Mouse (Mus musculus) liver, embryonic 14.5 days (tissue): ENCODE measurements around the gene Tbcb. TPM values are rescaled to one million over a fixed set of nuclear protein-coding genes. Genes with fewer than 3 reads are reported as not detected.

ENCODE experiments used
- ATAC-seq: fragments of 200-750 bp; cut with Nextera tagmentation; 2 replicates; pipeline ENCODE4 v1.8.0; 2017; ENCODE audit warnings: moderate number of reproducible peaks, mild to moderate bottlenecking, moderate library complexity; ENCODE audit not compliant: insufficient read depth
- DNase-seq, 3 experiments: peaks; one replicate each; pipeline ENCODE4 v3.0.0-alpha.2; 2012 to 2013; ENCODE audit warnings: low read depth in 3 of 3, low spot score in 3 of 3
- H3K27ac ChIP-seq: fragments of 300-500 bp; sonication (generic); 2 replicates; pipeline ENCODE4 v1.5.1; 2014; ENCODE audit warnings: moderate library complexity, mild to moderate bottlenecking, control low read depth, inconsistent platforms
- H3K27me3 ChIP-seq: fragments of 300-500 bp; sonication (generic); 2 replicates; pipeline ENCODE4 v1.6.1; 2014; ENCODE audit warnings: mild to moderate bottlenecking, low read length, moderate library complexity; ENCODE audit not compliant: control insufficient read depth, insufficient read depth
- H3K36me3 ChIP-seq: fragments of 300-500 bp; sonication (generic); replicated peaks from 2 replicates; pipeline ENCODE4 v1.6.1; 2014; ENCODE audit warnings: low read depth; ENCODE audit not compliant: control insufficient read depth, insufficient read depth
- H3K4me1 ChIP-seq, 2 experiments: fragments of 200-500 bp in 1 of 2; fragments of 300-500 bp in 1 of 2; sonication (generic) in 1 of 2; replicated peaks; 2 replicates each; pipeline ENCODE4 v1.6.1; 2012 to 2014; ENCODE audit warnings: antibody characterized with exemption in 1 of 2, inconsistent platforms in 1 of 2, low read length in 1 of 2; ENCODE audit not compliant: control insufficient read depth in 2 of 2, insufficient read depth in 2 of 2
- H3K4me2 ChIP-seq: fragments of 300-500 bp; sonication (generic); 2 replicates; pipeline ENCODE4 v1.6.1; 2014; ENCODE audit warnings: low read depth, mild to moderate bottlenecking, control low read depth, moderate library complexity
- H3K4me3 ChIP-seq, 2 experiments: fragments of 200-500 bp in 1 of 2; fragments of 300-500 bp in 1 of 2; sonication (generic) in 1 of 2; 2 replicates each; pipeline ENCODE4 v1.5.1; 2012 to 2014; ENCODE audit warnings: low read depth in 2 of 2, low read length in 2 of 2, mild to moderate bottlenecking in 2 of 2, control low read depth in 1 of 2, inconsistent platforms in 1 of 2, moderate library complexity in 1 of 2; ENCODE audit not compliant: insufficient read depth in 1 of 2
- H3K9ac ChIP-seq: fragments of 300-500 bp; sonication (generic); replicated peaks from 2 replicates; pipeline ENCODE4 v1.6.1; 2014; ENCODE audit warnings: mild to moderate bottlenecking, control low read depth, moderate library complexity
- H3K9me3 ChIP-seq: fragments of 300-500 bp; sonication (generic); 2 replicates; pipeline ENCODE4 v1.6.1; 2016; ENCODE audit warnings: low read length, mixed read lengths; ENCODE audit not compliant: control insufficient read depth
- CTCF ChIP-seq: IDR thresholded peaks from 2 replicates; pipeline ENCODE4 v1.5.1; 2016; ENCODE audit warnings: antibody characterized with exemption, low read depth, control low read depth
- EP300 ChIP-seq: IDR thresholded peaks from 2 replicates; pipeline ENCODE4 v1.6.1; 2016; ENCODE audit warnings: antibody characterized with exemption, low read depth
- WGBS: fragments of 180-500 bp; shearing (Covaris S2); extraction: QIAGEN DNeasy Blood & Tissue Kit; methylation state at CpG from one replicate; pipeline ENCODE4 v1.1.7; 2014; ENCODE audit not compliant: insufficient replicate concordance; 5-methylcytosine and 5-hydroxymethylcytosine counted together
- polyA plus RNA-seq, 2 experiments: library from polyadenylated mRNA; depleted of rRNA in 1 of 2; stranded (reverse) in 1 of 2; unstranded in 1 of 2; fragments of >200 nt; fragmentation: Nextera tagmentation in 1 of 2; extraction: Ambion mirVana in 1 of 2; gene quantifications; 2 replicates each; pipeline versions ENCODE4 v1.2.1 to v1.2.3; 2012 to 2014

The Tbcb gene
- 13.1 and 24.4 TPM in 2 replicates for polyA plus RNA-seq (2012; rRNA removed)
- polyA plus RNA-seq (2014; fragmentation: Nextera tagmentation; extraction: Ambion mirVana) = 44.8 and 47.1 TPM in 2 replicates

DNA sequence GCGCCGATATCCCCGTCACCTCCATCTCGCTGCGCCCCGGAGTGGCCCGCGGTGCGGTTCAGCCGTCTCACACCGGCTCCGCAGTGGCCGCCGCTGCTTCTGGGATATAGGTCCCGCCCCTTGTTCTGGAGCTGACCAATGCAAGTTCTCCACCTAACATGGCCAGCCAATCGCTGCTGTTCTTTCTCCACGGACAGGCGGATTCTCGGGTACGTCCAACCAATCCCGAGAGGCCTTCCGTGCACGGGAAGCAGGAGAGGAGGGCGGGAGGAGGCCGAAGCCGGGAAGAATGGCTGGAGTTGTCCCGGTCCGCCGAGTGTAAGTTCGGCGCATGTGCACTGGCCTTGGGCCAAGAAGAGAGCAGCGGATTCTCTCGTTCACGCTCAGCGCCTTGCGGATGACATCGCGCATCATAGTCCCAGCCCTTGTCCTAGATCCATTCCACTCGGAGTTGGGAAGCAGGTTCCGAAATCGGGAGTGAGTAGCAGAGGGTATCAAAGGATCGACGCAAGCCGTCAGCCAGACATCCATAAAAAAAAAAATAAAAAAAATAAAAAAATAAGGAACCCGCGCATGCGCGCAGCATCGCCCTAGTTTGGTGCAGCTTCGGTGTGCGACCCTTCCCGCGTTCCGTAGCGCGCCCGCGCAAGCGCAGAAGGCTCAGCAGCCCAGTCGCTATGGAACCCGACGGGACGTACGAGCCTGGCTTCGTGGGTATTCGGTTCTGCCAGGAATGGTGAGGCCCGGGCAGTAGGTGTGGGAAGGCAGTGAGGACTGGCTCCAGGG lies at the start of gene Tbcb, which contains the start of gene Polr2i:
Gene Tbcb (minus strand): TSS at position 604 of the 786 bp plus-strand sequence.
Gene Polr2i (plus strand): TSS at position 280 of the 786 bp plus-strand sequence.
- under 1% methylated on average over 67 of the region's 67 CpGs for WGBS
- peak; percentile 91 for ATAC-seq
- no peaks in the 10 kb centered on the region for H3K27me3 ChIP-seq

DNA sequence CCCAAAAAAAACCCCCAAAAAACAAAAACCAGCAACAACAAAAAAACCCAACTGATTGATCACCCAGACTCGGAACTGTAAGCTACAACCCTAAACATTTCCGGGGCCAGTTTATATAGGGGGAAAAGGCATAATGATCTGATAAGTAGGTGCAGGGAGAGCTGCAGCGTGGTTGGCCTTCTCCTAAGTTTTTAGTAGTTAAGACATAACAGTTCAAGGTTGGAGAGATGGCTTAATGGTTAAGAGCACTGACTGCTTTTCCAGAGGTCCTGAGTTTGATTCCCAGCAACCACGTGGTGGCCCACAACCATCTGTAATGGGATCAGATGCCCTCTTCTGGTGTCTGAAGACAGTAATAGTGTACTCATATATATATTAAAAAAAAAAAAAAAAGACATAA lies 49.5 kb upstream of the Tbcb start:
- WGBS = 67% methylated on average over 4 of the region's 4 CpGs
- no peaks in the 10 kb centered on the region for H3K9me3 ChIP-seq
- DNase-seq (no peak), ATAC-seq (no peak)
- no peak overlapping the region for H3K27ac ChIP-seq
- no peaks in the 10 kb centered on the region for H3K27me3 ChIP-seq
- H3K4me3 ChIP-seq = no peak overlapping the region
- H3K4me2 ChIP-seq = peak overlapping the region; percentile 85
- TF ChIP-seq EP300 (no peak), CTCF (no peak)
- peaks cover 2 to 10% of the 10 kb centered on the region in 2 experiments; a peak in 3 of 4 replicates for H3K4me1 ChIP-seq
- no peaks in the 10 kb centered on the region for H3K36me3 ChIP-seq
- no peak overlapping the region for H3K9ac ChIP-seq

More for the DNA sequence above, at the start of gene Tbcb, which contains the start of gene Polr2i:
- Histone ChIP-seq H3K9me3 (no peaks in the 10 kb centered on the region), H3K4me1 (peaks cover 2 to 9% of the 10 kb centered on the region in 2 experiments; a peak in 1 of 4 replicates), H3K27ac (peak within 1 kb of the TSS; percentile 76), H3K36me3 (no peaks in the 10 kb centered on the region), H3K4me3 (peak within 1 kb of the TSS; percentile 87 to 95), H3K4me2 (peak within 1 kb of the TSS; percentile 94), H3K9ac (peak within 1 kb of the TSS; percentile 89)
- TF ChIP-seq EP300 (no peak), CTCF (no peak)
- DNase-seq = peak; percentile 98

DNA sequence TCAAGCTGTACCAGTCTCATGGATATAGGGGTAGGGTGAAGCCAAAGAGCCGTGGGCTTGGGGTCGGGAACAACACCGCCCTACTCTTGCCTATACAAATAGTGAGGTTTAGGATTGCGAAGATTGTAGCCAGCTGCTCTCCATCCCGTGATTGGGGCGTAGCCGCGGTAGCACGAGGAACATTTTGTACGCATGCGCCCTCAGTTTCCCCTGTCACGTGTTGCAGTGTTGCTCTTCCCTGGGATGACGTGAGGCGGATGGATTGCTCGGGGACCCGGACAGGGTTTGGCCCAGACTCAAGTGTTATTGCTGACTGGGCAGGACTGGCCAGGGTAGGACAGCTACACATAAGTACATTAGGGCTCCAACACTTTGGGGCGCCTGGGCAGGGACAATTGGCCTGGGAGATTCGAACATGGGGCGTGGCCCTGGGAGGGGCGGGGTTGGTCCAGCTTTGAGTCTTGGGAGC lies 48.6 kb upstream of the Tbcb start:
- Histone ChIP-seq H3K36me3 (no peaks in the 10 kb centered on the region), H3K27me3 (no peaks in the 10 kb centered on the region), H3K4me1 (peaks cover 2 to 10% of the 10 kb centered on the region in 2 experiments; a peak in 3 of 4 replicates), H3K9ac (peak overlapping the region; percentile 20; the same call in 1 of the 2 replicates), H3K27ac (peak overlapping the region; percentile 93), H3K4me3 (peak overlapping the region; percentile 74 to 78), H3K4me2 (peak overlapping the region; percentile 85), H3K9me3 (no peaks in the 10 kb centered on the region)
- TF ChIP-seq CTCF = no peak
- no peak for TF ChIP-seq EP300
- DNase-seq (peak; percentile 64 to 78 (median 71)), ATAC-seq (peak; percentile 58)
- WGBS = under 1% methylated on average over 20 of the region's 20 CpGs

DNA sequence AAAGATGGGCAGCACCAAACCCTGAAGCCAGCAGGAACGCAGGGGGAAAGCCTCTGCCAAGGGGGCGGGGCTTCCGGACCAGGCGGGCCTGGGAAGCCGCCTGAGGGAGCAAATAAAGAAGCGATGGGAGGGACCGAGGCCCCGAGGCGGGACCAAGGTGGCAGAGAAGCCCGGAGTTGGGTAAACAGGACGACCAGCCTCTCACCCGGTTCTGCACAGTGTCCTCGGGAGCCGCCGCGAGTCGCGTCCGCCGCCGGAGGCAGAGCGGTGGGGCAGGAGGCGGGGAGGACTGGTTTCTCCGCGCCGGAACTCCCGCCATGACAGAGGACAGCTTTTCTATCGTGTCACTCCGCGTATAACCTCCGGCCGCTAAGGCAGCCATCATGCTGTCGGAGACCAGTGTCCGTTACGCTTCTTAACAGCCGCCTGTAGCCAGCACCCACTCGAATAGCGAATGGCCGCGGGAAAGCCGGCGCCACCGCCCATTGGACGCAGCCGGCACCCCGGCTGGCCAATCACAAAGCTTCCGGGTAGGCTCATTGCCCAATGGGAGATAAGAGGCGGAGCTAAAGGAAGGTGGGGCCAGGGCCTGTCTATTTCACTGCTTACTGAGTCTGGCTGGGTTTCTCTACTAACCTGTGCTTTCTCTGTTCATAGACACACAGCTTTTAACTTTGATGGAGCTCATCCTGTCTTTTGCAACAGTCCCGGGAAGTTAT lies 48.0 kb upstream of the Tbcb start, which contains the start of the genes Thap8 and Wdr62:
Gene Thap8 (plus strand): TSS at position 144 of the 719 bp plus-strand sequence.
Gene Wdr62 (minus strand): TSS at position 469 of the 719 bp plus-strand sequence.
- H3K27me3 ChIP-seq = no peaks in the 10 kb centered on the region
- H3K9ac ChIP-seq = peak within 1 kb of the TSS; percentile 85
- H3K4me2 ChIP-seq = peak within 1 kb of the TSS; percentile 85
- no peaks in the 10 kb centered on the region for H3K9me3 ChIP-seq
- H3K36me3 ChIP-seq = no peaks in the 10 kb centered on the region
- peak within 1 kb of the TSS; percentile 93 for H3K27ac ChIP-seq
- under 1% methylated on average over 49 of the region's 49 CpGs for WGBS
- TF ChIP-seq CTCF (0 out of 2 replicates have a peak, but pooled peaks have one; percentile 21), EP300 (peak; percentile 23; the same call in 1 of the 2 replicates)
- ATAC-seq (peak; percentile 90), DNase-seq (peak; percentile 90 to 94 (median 92))
- peaks cover 2 to 10% of the 10 kb centered on the region in 2 experiments; a peak in 3 of 4 replicates for H3K4me1 ChIP-seq
- H3K4me3 ChIP-seq = peak within 1 kb of the TSS; percentile 78 to 89
